Mouse (Mus musculus) embryonic facial prominence, embryonic 13.5 days (tissue): ENCODE data around the gene Pik3c2a. TPM values are rescaled to one million over a fixed set of nuclear protein-coding genes. Genes with fewer than 3 reads are reported as not detected.

Source experiments
- ATAC-seq: fragments of 200-750 bp; cut with Nextera tagmentation; 2 replicates; pipeline ENCODE4 v1.8.0; 2017; ENCODE audit warnings: low read depth; ENCODE audit not compliant: insufficient number of reproducible peaks, insufficient read depth, low FRiP score, low TSS enrichment
- H3K27ac ChIP-seq: fragments of 300-500 bp; sonication (generic); 2 replicates; pipeline ENCODE4 v1.5.1; 2015; ENCODE audit warnings: moderate library complexity, mild to moderate bottlenecking, inconsistent platforms
- H3K27me3 ChIP-seq: fragments of 300-500 bp; sonication (generic); 2 replicates; pipeline ENCODE4 v1.6.1; 2015; ENCODE audit warnings: mild to moderate bottlenecking, inconsistent platforms
- H3K36me3 ChIP-seq: fragments of 300-500 bp; sonication (generic); 2 replicates; pipeline ENCODE4 v1.6.1; 2015; ENCODE audit warnings: mild to moderate bottlenecking, inconsistent platforms
- H3K4me1 ChIP-seq: fragments of 300-500 bp; sonication (generic); 2 replicates; pipeline ENCODE4 v1.6.1; 2015; ENCODE audit warnings: inconsistent platforms
- H3K4me2 ChIP-seq: fragments of 300-500 bp; sonication (generic); 2 replicates; pipeline ENCODE4 v1.6.1; 2015; ENCODE audit warnings: moderate library complexity, mild to moderate bottlenecking, inconsistent platforms
- H3K4me3 ChIP-seq: fragments of 300-500 bp; sonication (generic); 2 replicates; pipeline ENCODE4 v1.5.1; 2015; ENCODE audit warnings: mild to moderate bottlenecking, inconsistent platforms
- H3K9ac ChIP-seq: fragments of 300-500 bp; sonication (generic); 2 replicates; pipeline ENCODE4 v1.6.1; 2015; ENCODE audit warnings: mild to moderate bottlenecking, inconsistent platforms
- H3K9me3 ChIP-seq: fragments of 300-500 bp; sonication (generic); 2 replicates; pipeline ENCODE4 v1.6.1; 2016; ENCODE audit warnings: inconsistent platforms
- WGBS: fragments of 180-500 bp; shearing (Covaris S2); methylation state at CpG from one replicate; pipeline ENCODE4 v1.1.7; 2015; ENCODE audit warnings: mixed read lengths; 5-methylcytosine and 5-hydroxymethylcytosine counted together
- polyA plus RNA-seq: library from polyadenylated mRNA; unstranded; fragments of >200 nt; fragmentation: Nextera tagmentation; extraction: Ambion mirVana; gene quantifications from 2 replicates; pipeline ENCODE4 v1.2.1, GENCODE M21; 2015

Pik3c2a gene
- polyA plus RNA-seq, 1 experiment from 2014 or later: 27.8 TPM

GRCm38 (mm10) chr7:116446645-116447044, 3.4 kb upstream of the Pik3c2a start:
- 86% methylated on average over 3 of the region's 3 CpGs for WGBS
- no peak for ATAC-seq
- no peak overlapping the region for H3K9ac ChIP-seq
- H3K36me3 ChIP-seq: no peaks in the 10 kb centered on the region
- H3K4me2 ChIP-seq: no peak overlapping the region
- no peaks in the 10 kb centered on the region for H3K27me3 ChIP-seq
- peaks cover 18% of the 10 kb centered on the region for H3K4me1 ChIP-seq
- no peak overlapping the region for H3K27ac ChIP-seq
- H3K9me3 ChIP-seq: no peaks in the 10 kb centered on the region
- no peak overlapping the region for H3K4me3 ChIP-seq

GRCm38 (mm10) chr7:116444326-116444809, 1.1 kb upstream of the Pik3c2a start:
- Histone ChIP-seq H3K27ac (peak overlapping the region; percentile 91), H3K9me3 (no peaks in the 10 kb centered on the region), H3K4me2 (peak overlapping the region; percentile 71), H3K4me1 (peaks cover 27% of the 10 kb centered on the region), H3K27me3 (no peaks in the 10 kb centered on the region), H3K9ac (peak overlapping the region; percentile 96), H3K4me3 (peak overlapping the region; percentile 90), H3K36me3 (no peaks in the 10 kb centered on the region)
- WGBS: 0% methylated on average over 2 of the region's 2 CpGs
- no peak for ATAC-seq

DNA sequence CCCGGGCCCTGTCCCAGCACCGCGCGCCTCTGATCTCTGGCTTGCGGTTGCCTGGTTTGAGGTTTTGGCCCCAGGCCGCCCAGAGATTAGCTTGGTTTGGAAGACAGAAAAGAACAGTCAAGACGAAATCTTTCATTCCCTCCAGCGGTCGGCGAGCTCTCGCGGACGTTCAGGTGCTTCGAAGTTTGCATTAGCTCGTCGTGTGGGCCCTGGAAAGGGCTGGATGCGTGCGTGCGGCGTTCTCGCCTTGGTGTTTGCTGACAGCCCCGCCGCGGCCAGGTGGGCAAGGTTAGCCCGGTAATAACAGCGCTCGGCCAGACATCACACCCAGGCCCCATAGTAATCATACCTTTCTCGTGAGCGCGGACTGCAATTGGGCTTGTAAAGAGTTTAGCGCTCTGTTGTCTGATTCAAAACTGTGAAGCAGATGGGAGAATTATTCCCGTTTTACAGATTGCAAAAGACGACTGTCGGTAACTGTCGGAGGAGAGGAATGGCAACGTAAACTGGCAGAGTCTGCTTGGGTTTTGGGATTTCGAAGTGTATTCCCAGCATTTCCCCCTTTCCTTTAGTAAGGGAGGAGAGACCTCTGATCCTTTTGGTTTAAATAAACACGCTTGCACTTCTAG, 562 bp upstream of the Pik3c2a start:
- Histone ChIP-seq H3K4me1 (peaks cover 27% of the 10 kb centered on the region), H3K9me3 (no peaks in the 10 kb centered on the region), H3K4me2 (peak overlapping the region; percentile 71)

GRCm38 (mm10) chr7:116442226-116442625, 1.0 kb downstream of the Pik3c2a start:
- Histone ChIP-seq H3K9me3 (no peaks in the 10 kb centered on the region), H3K4me2 (peak overlapping the region; percentile 71), H3K27me3 (no peaks in the 10 kb centered on the region), H3K4me1 (peaks cover 27% of the 10 kb centered on the region), H3K27ac (no peak overlapping the region), H3K9ac (peak overlapping the region; percentile 96), H3K36me3 (peaks cover 6% of the 10 kb centered on the region), H3K4me3 (peak overlapping the region; percentile 90)
- no peak for ATAC-seq
- 4% methylated on average over 7 of the region's 7 CpGs for WGBS

More for the DNA sequence above, 562 bp upstream of the Pik3c2a start:
- ATAC-seq: peak; percentile 28
- under 1% methylated on average over 38 of the region's 38 CpGs for WGBS
- peak overlapping the region; percentile 90 for H3K4me3 ChIP-seq
- H3K9ac ChIP-seq: peak overlapping the region; percentile 96
- no peaks in the 10 kb centered on the region for H3K27me3 ChIP-seq
- H3K27ac ChIP-seq: peak overlapping the region; percentile 91
- no peaks in the 10 kb centered on the region for H3K36me3 ChIP-seq

DNA sequence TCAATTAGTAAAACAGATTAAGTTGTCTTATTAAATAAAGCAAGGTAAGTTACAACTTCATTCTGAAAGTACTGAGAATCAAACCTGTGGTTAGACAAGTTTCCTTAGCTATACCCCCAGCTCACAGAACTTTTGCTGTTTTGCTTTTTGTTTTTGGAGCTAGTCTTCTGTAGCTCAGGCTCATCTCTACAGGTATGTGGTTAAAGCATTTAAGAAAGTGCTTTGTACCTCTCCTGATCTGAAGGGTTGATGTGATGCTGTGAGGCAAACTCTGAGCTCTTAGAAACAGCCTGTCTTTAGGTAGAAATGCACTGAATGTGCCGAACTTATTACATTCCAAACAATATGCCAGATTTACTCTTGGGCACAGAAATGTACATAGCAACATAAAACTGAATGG, 1.9 kb downstream of the Pik3c2a start:
- no peak overlapping the region for H3K27ac ChIP-seq
- no peak for ATAC-seq
- no peaks in the 10 kb centered on the region for H3K9me3 ChIP-seq
- peaks cover 27% of the 10 kb centered on the region for H3K4me1 ChIP-seq
- H3K9ac ChIP-seq: no peak overlapping the region
- 76% methylated on average over 1 of the region's 1 CpGs for WGBS
- peaks cover 6% of the 10 kb centered on the region for H3K36me3 ChIP-seq
- no peaks in the 10 kb centered on the region for H3K27me3 ChIP-seq
- 0 out of 2 replicates have a peak overlapping the region, but pooled peaks have one; percentile 90 for H3K4me3 ChIP-seq
- peak overlapping the region; percentile 71 for H3K4me2 ChIP-seq

DNA sequence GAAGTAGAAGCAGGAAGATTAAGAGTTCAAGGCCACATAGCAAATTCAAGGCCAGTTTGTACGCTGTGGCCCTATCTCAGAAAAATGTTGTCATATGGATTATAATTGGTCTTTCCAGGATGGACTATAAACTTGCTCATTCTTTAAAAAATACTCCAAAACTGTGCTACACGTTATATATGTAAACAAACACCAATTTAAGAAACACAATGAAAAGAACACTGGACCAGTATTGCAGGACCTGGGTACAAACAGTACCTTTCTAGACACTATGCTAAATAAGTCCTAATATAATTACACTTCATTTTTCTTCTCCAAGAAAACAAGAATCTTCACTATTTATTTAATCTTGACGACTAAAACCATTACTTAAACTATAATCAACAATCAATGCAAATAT, 11.6 kb downstream of the Pik3c2a start:
- 92% methylated on average over 3 of the region's 3 CpGs for WGBS
- no peaks in the 10 kb centered on the region for H3K27me3 ChIP-seq
- ATAC-seq: no peak

GRCm38 (mm10) chr7:116430926-116431325, 12.3 kb downstream of the Pik3c2a start:
- Histone ChIP-seq H3K4me3 (no peak overlapping the region), H3K9me3 (no peaks in the 10 kb centered on the region), H3K27ac (no peak overlapping the region), H3K4me1 (no peaks in the 10 kb centered on the region), H3K36me3 (no peaks in the 10 kb centered on the region), H3K27me3 (no peaks in the 10 kb centered on the region), H3K4me2 (no peak overlapping the region), H3K9ac (no peak overlapping the region)
- ATAC-seq: no peak
- WGBS: 82% methylated on average over 2 of the region's 2 CpGs

More for the DNA sequence above, 11.6 kb downstream of the Pik3c2a start:
- H3K36me3 ChIP-seq: no peaks in the 10 kb centered on the region
- no peaks in the 10 kb centered on the region for H3K4me1 ChIP-seq
- no peak overlapping the region for H3K27ac ChIP-seq
- H3K4me2 ChIP-seq: no peak overlapping the region
- H3K9ac ChIP-seq: no peak overlapping the region
- no peak overlapping the region for H3K4me3 ChIP-seq
- H3K9me3 ChIP-seq: no peaks in the 10 kb centered on the region

- ATAC-seq: no peak
These were observed 16.0 kb downstream of the Pik3c2a start for GRCm38 (mm10) chr7:116427206-116427605.

GRCm38 (mm10) chr7:116425771-116426170, 17.5 kb downstream of the Pik3c2a start:
- Histone ChIP-seq H3K4me3 (no peak overlapping the region), H3K27me3 (no peaks in the 10 kb centered on the region), H3K9ac (no peak overlapping the region), H3K4me2 (no peak overlapping the region), H3K27ac (no peak overlapping the region), H3K36me3 (no peaks in the 10 kb centered on the region), H3K4me1 (no peaks in the 10 kb centered on the region), H3K9me3 (no peaks in the 10 kb centered on the region)
- no peak for ATAC-seq
- WGBS: 82% methylated on average over 6 of the region's 6 CpGs

More at GRCm38 (mm10) chr7:116427206-116427605, 16.0 kb downstream of the Pik3c2a start:
- H3K36me3 ChIP-seq: no peaks in the 10 kb centered on the region
- no peak overlapping the region for H3K9ac ChIP-seq
- H3K9me3 ChIP-seq: no peaks in the 10 kb centered on the region
- H3K27me3 ChIP-seq: no peaks in the 10 kb centered on the region
- H3K4me2 ChIP-seq: no peak overlapping the region
- H3K4me3 ChIP-seq: no peak overlapping the region
- H3K4me1 ChIP-seq: no peaks in the 10 kb centered on the region
- no peak overlapping the region for H3K27ac ChIP-seq

DNA sequence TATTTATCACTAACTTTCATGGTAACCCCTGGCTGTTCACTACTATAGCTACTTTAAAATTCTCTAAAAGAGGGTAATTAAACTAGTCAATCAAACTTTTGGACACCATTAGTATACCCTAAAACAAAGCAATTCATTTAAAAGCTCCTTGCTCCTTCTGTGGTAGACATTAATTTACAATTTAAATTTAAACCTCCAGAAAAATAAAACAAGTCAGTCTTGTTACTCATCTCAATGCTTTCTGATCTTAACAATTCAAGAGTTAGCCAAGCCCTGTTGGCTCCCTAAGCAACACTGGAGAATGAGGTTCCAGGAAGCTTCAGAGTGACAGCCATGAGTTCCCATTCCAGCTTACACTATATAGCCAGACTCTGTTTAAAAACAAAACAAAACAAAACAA, 22.2 kb downstream of the Pik3c2a start:
- H3K27ac ChIP-seq: no peak overlapping the region
- H3K27me3 ChIP-seq: no peaks in the 10 kb centered on the region
- H3K4me3 ChIP-seq: no peak overlapping the region
- peaks cover 14% of the 10 kb centered on the region for H3K36me3 ChIP-seq
- ATAC-seq: no peak
- H3K9ac ChIP-seq: no peak overlapping the region
- no peak overlapping the region for H3K4me2 ChIP-seq
- no peaks in the 10 kb centered on the region for H3K9me3 ChIP-seq
- no peaks in the 10 kb centered on the region for H3K4me1 ChIP-seq

GRCm38 (mm10) chr7:116409438-116409837, 33.8 kb downstream of the Pik3c2a start:
- Histone ChIP-seq H3K36me3 (peaks cover under 1% of the 10 kb centered on the region; the same call in 1 of the 2 replicates), H3K27me3 (no peaks in the 10 kb centered on the region), H3K4me2 (no peak overlapping the region), H3K4me3 (no peak overlapping the region), H3K27ac (no peak overlapping the region), H3K9ac (no peak overlapping the region), H3K9me3 (no peaks in the 10 kb centered on the region), H3K4me1 (no peaks in the 10 kb centered on the region)
- ATAC-seq: no peak
- 48% methylated on average over 1 of the region's 1 CpGs for WGBS

GRCm38 (mm10) chr7:116392329-116392728, 50.9 kb downstream of the Pik3c2a start:
- no peak for ATAC-seq
- no peak overlapping the region for H3K27ac ChIP-seq
- H3K9ac ChIP-seq: no peak overlapping the region
- H3K36me3 ChIP-seq: 0 out of 2 replicates have a peak, but pooled peaks cover 2% of the 10 kb centered on the region
- H3K27me3 ChIP-seq: no peaks in the 10 kb centered on the region
- H3K4me2 ChIP-seq: no peak overlapping the region
- 92% methylated on average over 3 of the region's 3 CpGs for WGBS
- no peaks in the 10 kb centered on the region for H3K9me3 ChIP-seq
- no peaks in the 10 kb centered on the region for H3K4me1 ChIP-seq
- H3K4me3 ChIP-seq: no peak overlapping the region
